Mouse (Mus musculus): ENCODE data around the gene Ifrd1.

- no peak for TF ChIP-seq CTCF (IDR thresholded peaks at IDR 0.05; ENCODE audit: low read depth)
- TF ChIP-seq EP300 (optimal IDR thresholded peaks at IDR 0.05): no peak
These were observed 8.2 kb upstream of the Ifrd1 start for GRCm38 (mm10) chr12:40256543-40256942.
